Mouse (Mus musculus) lung, postnatal 36 days (tissue): ENCODE data around the gene Hfe2.

ENCODE experiments used
- DNase-seq: peaks from one replicate; pipeline ENCODE4 v3.0.0; 2022; ENCODE audit warnings: mixed read lengths

Hfe2 gene

DNA sequence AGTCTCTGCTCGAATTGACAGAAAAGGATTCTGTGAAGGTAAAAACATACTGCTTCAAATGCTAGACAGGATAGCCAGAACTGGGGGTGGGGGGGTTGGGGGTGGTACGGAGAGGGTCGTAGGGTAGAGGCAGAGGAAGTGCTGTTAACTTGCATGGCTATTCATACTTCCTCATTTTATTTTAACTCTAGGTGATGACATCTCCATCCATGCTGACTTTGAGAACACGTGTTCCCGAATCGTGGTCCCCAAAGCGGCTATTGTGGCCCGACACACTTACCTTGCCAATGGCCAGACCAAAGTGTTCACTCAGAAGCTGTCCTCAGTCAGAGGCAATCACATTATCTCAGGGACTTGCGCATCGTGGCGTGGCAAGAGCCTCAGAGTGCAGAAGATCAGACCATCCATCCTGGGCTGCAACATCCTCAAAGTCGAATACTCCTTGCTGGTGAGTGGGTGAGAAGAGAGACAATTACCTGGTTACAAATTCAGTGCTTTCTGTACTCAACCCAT, 34.5 kb downstream of the Hfe2 start:
- peak; percentile 53 for DNase-seq

DNA sequence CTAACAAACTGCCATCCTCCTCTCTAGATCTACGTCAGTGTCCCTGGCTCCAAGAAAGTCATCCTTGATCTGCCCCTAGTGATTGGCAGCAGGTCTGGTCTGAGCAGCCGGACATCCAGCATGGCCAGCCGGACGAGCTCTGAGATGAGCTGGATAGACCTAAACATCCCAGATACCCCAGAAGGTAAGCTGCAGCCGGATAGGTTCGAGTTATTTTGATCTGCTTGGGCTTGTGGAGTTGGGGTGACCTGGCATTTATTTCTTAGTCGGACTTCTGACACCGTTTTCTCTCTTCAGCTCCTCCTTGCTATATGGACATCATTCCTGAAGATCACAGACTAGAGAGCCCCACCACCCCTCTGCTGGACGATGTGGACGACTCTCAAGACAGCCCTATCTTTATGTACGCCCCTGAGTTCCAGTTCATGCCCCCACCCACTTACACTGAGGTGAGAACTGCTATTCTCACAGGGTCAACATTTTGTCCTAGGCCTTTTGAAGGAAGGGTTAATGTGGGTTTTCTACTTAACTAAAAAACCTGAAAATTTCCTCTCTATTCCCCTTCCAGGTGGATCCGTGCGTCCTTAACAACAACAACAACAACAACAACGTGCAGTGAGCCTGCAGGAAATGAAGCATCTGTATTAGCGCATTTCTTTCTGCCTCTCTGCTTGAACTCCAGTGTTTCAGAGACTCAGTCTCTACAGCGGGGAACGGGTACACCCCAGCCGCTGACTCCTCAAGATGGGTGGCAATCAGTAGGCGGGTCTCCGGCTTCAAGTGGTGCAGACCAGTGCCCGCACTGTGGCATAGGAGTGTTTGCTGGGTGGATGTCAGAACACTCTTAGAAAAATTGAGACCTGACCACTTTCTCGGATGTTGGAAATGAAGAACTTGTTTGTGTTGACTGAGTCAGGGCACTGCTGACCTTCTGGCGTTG, 35.2 kb downstream of the Hfe2 start:
- peak; percentile 72 for DNase-seq

DNA sequence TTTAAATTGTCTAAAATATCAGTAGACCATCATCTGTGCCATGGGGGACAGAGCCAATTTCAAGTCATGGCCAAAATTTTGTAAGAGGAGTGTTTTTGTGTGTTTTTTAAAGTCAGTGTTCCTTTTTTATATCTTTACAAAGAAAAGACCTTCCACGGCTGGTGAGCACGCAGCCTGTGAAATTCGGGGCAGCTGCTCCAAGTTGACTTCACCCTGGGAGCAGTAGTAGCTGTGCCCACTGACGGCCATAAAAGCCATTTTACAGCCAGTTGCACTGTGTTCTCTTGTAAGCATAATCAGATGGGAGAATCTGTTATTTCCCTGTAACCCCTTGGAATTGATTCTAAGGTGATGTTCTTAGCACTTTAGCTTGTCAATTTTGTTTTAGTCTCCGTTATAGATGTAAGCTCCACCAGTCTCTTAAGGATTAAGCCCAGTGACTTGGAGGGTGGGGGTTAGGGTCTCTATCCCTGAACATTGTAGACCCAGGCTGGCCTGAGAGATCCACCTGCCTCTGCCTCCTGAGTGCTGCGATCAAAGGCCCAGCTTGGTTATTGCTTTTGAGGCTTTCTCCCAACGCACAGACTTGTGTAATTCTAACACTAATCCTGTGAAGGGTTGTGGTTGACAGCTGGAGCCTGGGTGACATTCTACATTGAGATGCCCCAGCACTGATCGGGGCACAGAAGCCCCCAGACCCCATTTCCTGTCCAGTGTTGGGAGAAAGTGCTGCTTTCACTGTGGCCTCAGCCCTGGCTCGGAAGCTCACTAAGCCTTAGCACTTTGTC, 36.1 kb downstream of the Hfe2 start:
- peak; percentile 33 for DNase-seq

DNA sequence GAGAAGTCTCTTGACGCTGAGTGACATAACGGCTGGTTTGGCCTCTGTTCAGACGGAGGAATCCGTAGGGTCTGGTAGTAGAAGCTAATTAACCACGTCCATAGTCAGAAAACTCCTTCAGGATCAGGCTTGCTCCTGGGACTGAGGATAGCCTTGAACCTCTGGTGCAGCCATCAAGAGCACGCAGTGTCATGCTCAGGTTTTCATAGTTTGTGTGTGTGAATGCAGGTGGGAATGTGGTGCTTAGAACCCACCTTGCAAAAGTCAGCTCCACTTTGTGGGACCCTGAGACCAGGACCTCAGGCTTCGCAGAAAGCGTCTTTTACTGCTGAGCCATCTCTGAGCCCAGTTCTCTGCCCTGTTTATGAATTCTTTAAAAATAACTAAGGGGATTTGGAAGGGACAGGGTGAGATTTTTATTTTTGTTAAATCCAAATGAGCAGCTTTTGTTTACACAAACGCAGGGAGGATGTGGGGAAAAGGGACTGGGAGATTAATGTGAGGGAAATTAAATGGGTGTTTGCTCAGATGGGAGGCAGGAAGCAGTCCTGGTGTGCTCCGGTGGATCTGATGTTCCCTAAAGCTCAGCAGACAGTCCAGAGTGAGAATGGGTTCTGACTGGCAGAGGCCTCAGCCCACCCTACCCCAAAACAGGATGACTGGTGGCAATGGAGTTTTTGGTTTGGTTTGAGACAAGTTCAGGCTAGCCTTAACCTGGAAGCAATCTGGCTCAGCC, 37.1 kb downstream of the Hfe2 start:
- peak; percentile 70 for DNase-seq

DNA sequence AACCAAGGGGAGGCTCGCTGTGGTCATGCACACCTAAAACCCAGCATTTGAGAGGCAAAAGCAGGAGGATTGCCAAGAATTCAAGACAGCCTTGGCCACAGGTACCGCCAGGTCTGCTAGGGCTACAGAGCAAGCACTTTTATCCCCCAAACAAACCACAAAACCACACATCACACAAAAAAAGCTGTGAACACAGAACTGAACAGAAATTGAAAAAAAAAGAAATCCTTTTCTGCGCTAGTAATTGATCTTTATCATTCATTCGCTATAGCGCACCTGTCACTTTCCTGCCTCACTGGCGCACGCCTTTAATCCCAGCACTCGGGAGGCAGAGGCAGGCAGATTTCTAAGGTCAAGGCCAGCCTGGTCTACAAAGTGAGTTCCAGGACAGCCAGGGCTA, 38.3 kb downstream of the Hfe2 start:
- DNase-seq: peak; percentile 64

DNA sequence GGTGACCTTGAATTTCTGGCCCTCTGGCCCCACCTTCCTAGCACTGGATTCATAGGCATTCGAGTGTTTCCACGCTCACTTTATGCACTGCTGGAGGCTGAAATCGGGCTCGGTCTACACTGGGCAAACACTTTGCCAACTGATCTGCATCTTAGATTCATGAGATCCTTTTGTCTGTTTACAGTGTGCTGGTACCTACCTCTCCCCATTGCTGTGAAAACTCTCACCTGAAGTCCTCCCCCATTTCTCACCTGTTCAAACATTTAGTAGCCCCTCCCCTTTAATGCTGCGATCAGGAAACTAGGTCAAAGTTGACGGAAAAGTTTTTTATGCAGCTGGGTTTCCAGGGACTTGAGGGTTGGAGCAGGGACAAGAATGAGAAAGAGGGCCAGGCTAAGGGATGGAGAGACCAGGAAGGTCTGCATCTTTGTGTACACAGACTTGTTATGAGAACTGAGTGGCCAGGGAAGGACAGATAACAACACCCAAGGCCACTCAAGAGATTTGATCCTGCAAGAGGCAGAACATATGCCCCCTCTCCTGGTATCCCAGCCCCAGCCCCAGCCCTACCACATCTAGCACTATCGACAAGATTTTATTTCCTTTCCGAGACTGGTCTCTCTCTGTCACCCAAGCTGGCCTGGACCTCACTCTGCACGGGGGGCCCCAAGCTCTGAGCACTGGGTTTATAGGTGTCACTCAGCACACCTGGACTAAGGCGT, 39.1 kb downstream of the Hfe2 start:
- peak; percentile 83 for DNase-seq

DNA sequence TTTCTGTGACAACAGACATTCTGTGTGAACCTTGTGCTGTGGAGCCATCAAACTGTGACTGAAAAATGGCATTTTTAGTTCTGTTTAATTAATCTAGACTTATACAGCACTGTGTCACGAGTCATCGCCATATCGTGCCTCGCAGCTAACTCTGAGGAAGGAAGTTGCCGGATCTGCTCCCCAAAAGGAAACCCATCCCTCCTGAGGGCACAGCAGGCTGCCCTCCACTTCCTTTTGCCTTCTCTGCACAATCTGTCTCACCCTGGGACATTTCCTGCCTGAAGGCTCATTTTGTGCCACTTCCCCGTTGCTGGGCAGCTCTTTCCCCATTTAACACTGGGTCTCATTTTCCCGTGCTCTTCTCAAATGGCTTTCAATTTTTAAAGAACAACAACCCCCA, 39.7 kb downstream of the Hfe2 start:
- peak; percentile 81 for DNase-seq

DNA sequence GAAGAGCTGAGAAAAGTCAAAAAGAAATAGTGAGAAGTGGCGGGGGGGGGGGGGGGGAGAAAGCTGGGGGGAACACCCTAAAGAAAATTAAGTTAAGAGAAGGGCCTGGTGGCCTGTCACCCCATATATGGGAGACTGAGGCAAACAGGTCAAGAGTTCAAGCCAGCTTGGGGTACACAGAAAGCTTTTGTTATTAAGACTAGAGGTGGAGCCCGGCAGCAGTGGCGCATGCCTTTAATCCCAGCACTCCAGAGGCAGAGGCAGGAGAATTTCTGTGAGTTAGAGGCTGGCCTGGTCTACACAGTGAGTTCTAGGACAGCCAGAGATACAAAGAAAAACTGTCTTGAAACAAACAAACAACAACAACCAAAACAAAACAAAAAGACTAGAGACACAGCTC, 40.1 kb downstream of the Hfe2 start:
- no peak for DNase-seq

DNA sequence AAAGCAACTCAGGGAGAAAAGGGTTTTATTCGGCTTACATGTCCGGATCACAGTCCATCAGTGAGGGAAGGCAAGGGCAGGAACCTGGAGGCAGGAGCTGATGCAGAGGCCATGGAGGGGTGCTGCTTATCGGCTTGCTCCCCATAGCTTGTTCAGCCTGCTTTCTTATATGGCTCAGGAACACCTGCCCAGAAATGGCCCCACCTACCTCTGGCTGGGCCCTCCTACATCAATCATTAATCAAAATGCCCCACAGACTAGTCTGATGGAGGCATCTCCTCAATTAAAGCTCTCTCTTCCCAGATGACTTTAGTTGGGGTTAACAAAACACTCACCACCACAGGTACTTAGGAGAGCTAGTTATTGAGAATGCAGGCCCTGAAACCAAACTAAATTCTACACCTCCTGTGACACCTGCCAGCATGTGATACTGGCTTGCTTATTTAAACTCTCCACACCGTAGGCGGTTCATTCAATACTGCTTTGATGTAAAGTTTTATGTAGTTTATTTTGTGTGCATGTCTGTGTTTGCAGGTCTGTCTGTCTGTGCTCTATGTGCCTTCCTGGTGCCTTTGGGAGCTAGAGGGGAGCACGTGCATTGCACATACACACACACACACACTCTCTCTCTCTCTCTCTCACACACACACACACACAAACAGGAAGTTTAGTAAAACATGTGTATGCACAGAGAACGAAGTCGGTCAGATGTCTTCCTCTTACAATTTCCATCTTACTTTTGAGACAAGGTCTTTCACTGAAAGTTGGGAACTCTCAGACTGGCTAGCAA, 41.9 kb downstream of the Hfe2 start:
- DNase-seq: no peak

DNA sequence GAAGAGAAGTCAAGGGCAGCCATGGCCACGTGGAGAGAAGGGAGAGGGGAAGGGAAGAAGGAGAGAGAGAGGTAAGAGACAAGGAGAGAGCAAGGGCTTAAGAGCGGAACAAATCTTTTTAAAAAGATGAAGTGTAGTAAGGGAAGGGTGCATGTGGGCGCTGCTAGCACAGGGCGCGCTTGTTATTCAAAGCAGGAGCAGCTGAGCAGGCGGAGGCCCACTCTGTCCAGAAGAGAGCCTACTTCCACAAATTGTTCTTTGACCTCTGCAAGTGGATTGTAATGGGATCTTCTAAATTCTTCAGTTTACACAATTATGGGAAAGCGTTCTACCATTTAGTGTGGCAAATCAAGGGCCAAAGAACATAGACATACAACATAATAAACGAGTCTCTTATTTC, 43.6 kb downstream of the Hfe2 start:
- peak; percentile 54 for DNase-seq

DNA sequence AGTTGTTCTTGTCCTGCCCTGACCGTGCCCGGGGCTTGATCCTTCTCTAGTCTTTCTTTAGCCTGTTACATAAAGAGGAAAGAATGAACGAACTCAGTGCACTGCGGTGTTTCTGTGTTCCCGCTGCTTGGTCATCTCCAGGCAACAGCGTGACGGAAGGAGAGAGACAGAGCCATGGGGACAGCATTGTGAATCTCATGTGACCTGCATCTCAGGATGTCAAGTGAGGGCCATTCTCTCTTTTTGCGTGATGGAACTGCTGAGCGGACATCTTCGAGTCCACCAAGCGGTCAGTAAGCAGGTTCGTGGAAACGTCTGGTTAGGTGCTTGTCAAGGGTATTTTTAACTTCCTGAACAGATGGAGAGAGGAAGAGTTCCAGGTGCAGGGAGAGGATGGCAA, 44.5 kb downstream of the Hfe2 start:
- no peak for DNase-seq

DNA sequence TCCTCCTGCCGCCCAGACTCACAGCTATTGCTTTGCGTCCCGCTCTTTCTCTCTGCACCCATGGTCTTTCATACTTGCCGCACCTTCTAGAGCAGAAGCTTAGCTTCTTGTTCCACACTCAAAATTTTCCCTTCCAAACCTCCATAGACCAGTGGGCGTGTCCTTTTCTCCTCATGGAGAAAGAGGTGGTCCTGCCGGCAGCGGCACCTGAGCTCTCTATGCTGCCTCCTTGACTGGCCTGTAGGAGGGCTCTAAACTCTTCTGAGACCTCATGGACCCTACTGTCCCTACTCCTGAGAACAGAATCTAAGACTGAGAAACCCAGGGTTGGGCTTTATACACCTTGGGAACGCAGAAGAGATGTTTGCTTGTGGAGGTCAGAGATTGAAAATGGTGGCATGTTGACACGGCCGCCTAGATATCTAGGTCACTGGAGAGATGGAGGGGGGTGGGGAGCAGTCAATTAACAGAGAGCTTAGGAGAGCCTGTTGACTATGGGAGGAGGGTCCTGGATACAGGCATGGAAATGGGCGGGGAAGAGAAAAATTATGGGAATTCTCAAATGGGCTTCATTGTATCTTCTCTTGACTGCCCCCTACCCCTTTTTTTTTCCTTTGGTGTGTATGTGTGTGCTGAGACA, 45.1 kb downstream of the Hfe2 start:
- no peak for DNase-seq

DNA sequence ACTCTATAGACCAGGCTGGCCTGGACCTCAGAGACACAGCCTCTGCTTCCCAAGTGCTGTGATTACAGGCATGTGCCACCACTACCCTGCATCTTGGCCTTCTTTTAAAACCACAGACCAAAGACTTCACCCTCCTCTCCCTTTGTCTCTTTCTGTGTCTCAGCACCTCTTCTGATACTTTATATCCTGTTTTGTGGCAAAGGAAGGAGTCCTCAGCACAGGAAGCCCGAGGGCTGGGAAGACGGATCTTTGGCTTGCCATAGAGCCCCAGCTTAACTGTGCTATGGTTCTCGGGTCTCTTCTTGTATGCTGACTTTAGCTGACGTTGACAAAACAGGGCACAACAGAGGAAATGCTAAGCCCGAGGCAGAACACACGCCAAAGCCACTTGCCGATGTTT, 45.7 kb downstream of the Hfe2 start:
- no peak for DNase-seq

DNA sequence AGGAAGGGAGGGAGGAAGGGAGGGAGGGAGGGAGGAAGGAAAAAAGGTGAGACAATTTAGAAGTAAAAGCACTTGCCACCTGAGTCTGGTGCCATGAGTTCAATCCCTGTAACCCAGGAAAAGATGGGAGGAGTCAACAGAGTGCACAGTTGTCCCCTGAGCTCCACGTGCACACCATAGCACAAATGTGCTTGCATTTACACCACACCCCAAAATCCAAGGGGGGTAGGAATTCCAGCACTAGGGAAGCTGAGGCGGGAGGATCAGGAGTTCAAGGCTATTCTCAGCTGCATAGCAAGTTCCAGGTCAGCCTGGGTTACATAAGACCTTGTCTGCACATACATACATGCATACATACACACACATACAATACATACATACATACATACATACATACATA, 46.4 kb downstream of the Hfe2 start:
- no peak for DNase-seq

DNA sequence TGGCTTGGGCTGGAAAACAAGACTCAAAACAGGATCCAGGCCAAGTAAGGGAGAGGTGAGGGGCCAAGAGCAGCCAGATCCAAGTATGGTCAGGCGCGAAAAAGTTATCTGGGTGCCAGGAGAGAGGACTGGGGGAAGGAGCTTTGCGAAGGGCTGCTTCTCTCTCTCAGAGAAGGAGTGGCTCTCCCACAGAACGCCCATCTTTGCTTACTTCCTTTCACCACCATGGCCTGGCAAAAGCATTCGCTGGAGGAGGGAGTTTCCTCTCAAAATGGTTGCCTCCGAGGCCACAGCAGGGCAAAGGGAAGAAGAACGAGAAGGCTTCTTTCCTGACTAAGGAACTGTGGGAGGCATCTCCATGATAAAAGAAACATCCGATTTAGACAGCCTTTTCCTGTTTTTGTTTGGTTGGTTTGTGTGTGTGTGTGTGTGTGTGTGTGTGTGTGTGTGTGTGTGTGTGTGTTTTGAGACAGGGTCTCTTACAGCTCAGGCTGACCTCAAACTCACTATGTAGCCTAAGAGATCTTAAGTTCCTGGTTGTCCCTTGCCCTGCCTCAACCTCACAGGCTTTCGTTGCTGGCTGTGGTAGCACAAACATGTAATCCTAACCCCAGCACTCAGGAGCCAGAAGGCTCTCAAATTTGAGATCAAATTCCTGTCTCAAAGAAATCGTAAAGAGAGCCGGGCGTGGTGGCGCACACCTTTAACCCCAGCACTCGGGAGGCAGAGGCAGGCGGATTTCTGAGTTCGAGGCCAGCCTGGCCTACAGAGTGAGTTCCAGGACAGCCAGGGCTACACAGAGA, 47.1 kb downstream of the Hfe2 start:
- peak; percentile 77 for DNase-seq

DNA sequence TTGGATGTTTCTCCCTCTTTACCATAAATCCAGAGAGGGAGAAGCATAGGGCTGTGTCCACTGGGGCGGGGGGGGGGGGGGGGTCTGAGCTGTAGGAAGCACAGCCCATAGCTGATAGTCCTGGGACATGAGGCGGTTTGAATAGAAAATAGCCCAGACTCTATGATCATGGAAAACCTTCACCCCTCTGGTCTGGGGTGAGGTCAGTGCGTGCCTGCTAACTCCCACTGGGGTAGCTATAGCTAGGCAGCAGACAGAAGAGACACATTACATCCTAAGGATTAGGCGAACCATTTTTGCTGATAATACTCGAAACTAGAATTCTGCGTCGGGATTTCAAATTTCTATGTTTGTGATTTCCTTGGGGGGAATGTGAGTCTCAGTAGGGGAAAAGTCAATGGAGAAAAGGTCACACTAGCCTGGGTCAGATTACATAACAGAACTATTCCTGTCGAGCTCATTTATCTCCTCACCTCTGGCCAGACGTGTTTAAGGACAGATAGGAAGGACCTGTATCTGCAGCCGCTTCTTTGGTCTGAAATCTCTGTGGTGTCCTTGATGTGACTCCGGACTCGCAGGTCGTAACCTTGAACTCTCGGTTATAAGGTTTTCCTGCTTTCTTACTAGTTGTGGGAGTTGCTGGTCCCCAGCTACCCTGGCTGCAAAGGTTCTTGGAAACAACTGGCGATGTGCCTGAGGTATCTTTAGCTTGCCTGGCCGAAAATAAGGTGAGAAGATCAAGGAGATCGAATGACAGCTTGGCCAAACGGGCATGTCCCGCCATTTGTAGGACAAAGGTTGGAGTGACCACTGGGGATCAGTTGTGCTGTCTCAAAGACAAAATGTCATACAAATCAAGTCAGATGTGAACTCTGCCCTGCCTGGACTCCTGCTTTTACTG, 48.9 kb downstream of the Hfe2 start:
- DNase-seq: no peak

DNA sequence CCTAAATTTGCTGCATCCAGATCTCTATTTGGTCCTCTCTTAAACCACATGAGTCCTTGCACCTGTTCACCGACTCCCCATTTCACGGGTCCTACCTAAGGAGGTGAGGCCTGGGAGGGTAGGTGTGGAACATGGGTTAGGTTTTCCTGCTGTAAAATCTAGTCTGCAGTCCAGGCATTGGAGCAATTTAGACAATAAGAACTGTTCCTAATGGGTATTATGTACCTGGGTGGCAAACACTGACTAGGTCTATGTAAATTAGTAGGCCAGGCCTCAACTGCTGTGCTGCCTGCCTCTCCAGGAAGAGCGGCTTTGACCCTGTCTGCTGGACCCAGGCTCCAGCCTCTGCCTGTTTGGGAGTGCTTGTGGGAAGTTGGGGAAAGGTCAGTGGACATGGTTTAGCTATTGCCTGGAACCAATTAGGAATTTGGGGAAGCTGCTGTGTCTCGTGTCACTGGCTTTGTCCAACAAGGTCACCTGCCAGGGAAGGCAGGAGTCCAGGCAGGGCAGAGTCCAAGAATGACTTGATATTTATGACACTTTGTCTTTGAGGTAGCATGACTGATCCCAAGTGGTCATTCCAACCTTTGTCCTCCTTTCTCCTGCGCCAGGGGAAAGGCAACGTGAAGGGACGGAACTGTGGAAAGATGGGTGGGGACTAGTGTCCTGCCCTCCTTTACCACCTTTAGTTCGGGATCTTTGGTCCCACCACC, 50.5 kb downstream of the Hfe2 start:
- peak; percentile 35 for DNase-seq

DNA sequence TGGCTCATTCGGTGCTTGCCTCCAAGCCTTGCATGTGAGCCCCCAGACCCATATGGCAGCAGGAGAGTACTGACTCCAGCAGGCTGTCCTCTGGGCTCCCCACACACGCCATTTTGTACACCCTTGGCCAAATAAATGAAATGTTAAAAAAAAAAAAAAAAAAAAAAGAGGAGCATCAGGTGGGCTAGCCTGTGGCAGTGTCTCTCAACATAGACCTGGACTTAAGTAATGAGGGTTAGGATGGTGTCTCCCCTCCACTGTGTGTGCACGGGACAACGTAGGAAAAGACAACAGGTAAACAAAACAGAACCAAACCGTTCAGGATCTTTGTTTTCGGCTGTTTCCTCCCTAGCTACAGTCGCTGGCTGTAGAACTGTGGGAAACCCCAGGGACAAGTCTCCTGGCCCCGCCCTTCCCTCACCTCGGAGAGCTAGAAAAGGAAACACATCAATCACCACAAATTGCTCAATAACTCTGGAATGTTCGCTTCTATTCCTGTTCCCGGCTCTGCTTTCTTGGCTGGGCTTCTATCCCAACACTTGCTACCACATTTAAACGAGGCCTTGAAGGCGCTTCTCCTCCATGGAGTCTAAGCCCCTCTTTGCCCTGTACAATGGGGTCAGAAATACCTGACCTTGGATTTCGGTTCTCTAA, 51.2 kb downstream of the Hfe2 start:
- peak; percentile 96 for DNase-seq
